Mouse (Mus musculus) lung, embryonic 14.5 days (tissue): ENCODE results near the gene Rrad. TPM values are rescaled to one million over a fixed set of nuclear protein-coding genes. Genes with fewer than 3 reads are reported as not detected.
"Not testable (repeated sequence)": the region's sequence is repeated elsewhere in the genome, so short reads cannot be mapped to it uniquely, and the experiment has no call there.

Experiments
- ATAC-seq: fragments of 200-750 bp; cut with Nextera tagmentation; 2 replicates; pipeline ENCODE4 v1.8.0; 2017; ENCODE audit warnings: mild to moderate bottlenecking, moderate TSS enrichment, moderate library complexity; ENCODE audit not compliant: insufficient read depth
- DNase-seq: peaks from one replicate; pipeline ENCODE4 v3.0.0-alpha.2; 2015
- H3K27ac ChIP-seq: fragments of 300-500 bp; sonication (generic); 2 replicates; pipeline ENCODE4 v1.5.1; 2014; ENCODE audit warnings: low read depth, mild to moderate bottlenecking, moderate library complexity
- H3K27me3 ChIP-seq: fragments of 300-500 bp; sonication (generic); 2 replicates; pipeline ENCODE4 v1.6.1; 2014; ENCODE audit warnings: low read length, control low read depth; ENCODE audit not compliant: insufficient read depth
- H3K36me3 ChIP-seq: fragments of 300-500 bp; sonication (generic); 2 replicates; pipeline ENCODE4 v1.6.1; 2014; ENCODE audit warnings: control low read depth; ENCODE audit not compliant: insufficient read depth
- H3K4me1 ChIP-seq: fragments of 300-500 bp; sonication (generic); 2 replicates; pipeline ENCODE4 v1.6.1; 2014; ENCODE audit warnings: antibody characterized with exemption, control low read depth; ENCODE audit not compliant: insufficient read depth
- H3K4me2 ChIP-seq: fragments of 300-500 bp; sonication (generic); 2 replicates; pipeline ENCODE4 v1.6.1; 2014; ENCODE audit warnings: mild to moderate bottlenecking
- H3K4me3 ChIP-seq: fragments of 300-500 bp; sonication (generic); 2 replicates; pipeline ENCODE4 v1.5.1; 2014; ENCODE audit warnings: low read depth, low read length
- H3K9ac ChIP-seq: fragments of 300-500 bp; sonication (generic); 2 replicates; pipeline ENCODE4 v1.6.1; 2014
- H3K9me3 ChIP-seq: fragments of 300-500 bp; sonication (generic); 2 replicates; pipeline ENCODE4 v1.6.1; 2016; ENCODE audit warnings: low read depth, low read length, control low read depth
- CTCF ChIP-seq: IDR thresholded peaks from 2 replicates; pipeline ENCODE4 v1.5.1; 2016; ENCODE audit warnings: antibody characterized with exemption, low read depth
- WGBS: fragments of 180-500 bp; shearing (Covaris S2); extraction: QIAGEN DNeasy Blood & Tissue Kit; methylation state at CpG from one replicate; pipeline ENCODE4 v1.1.7; 2014; 5-methylcytosine and 5-hydroxymethylcytosine counted together
- polyA plus RNA-seq: library from polyadenylated mRNA; unstranded; fragments of >200 nt; fragmentation: Nextera tagmentation; extraction: Ambion mirVana; gene quantifications from 2 replicates; pipeline ENCODE4 v1.2.1, GENCODE M21; 2014

Rrad gene
- 10.1 and 14.1 TPM in 2 replicates for polyA plus RNA-seq

- 1% methylated on average over 26 of the region's 28 CpGs for WGBS
Measured at GRCm38 (mm10) chr8:104630981-104631663, at the start of gene Rrad. TSS of gene Rrad (minus strand) at chr8:104631327.

DNA sequence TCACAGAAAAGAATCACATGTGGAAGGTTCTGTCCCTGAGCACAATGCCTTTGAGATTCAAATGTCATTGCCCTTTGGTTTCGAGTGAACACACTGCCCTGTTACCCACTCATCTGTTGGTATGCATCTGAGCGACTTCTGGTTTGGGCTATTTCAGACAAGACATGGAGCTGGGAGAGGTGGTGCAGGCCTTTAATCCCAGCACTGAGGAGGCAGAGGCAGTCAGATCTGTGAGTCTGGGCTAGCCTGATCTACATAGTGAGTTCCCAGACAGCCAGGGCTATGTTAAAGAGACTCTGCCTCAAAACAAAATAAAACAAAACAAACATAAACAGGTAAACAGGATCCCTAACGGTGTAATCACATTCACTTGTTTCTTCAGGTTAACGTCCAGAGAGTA is 24.5 kb upstream of the Rrad start:
- 73% methylated on average over 4 of the region's 4 CpGs for WGBS
- no peak overlapping the region for H3K4me2 ChIP-seq
- no peak for DNase-seq
- no peaks in the 10 kb centered on the region for H3K4me1 ChIP-seq
- H3K36me3 ChIP-seq, result no peaks in the 10 kb centered on the region
- TF ChIP-seq CTCF, result no peak
- H3K9me3 ChIP-seq, result no peaks in the 10 kb centered on the region
- ATAC-seq, result no peak
- no peaks in the 10 kb centered on the region for H3K27me3 ChIP-seq
- no peak overlapping the region for H3K27ac ChIP-seq
- no peak overlapping the region for H3K9ac ChIP-seq
- no peak overlapping the region for H3K4me3 ChIP-seq

More at GRCm38 (mm10) chr8:104630981-104631663, at the start of gene Rrad:
- Histone ChIP-seq H3K9me3 (no peaks in the 10 kb centered on the region), H3K4me1 (peaks cover 14% of the 10 kb centered on the region), H3K27ac (peak within 1 kb of the TSS; percentile 63; the same call in 1 of the 2 replicates), H3K4me3 (peak within 1 kb of the TSS; percentile 39), H3K27me3 (peaks cover 12% of the 10 kb centered on the region; the same call in 1 of the 2 replicates), H3K9ac (peak within 1 kb of the TSS; percentile 49), H3K4me2 (peak within 1 kb of the TSS; percentile 68), H3K36me3 (0 out of 2 replicates have a peak, but pooled peaks cover 3% of the 10 kb centered on the region)
- DNase-seq, result peak; percentile 70
- peak; percentile 71 for ATAC-seq
- no peak for TF ChIP-seq CTCF

DNA sequence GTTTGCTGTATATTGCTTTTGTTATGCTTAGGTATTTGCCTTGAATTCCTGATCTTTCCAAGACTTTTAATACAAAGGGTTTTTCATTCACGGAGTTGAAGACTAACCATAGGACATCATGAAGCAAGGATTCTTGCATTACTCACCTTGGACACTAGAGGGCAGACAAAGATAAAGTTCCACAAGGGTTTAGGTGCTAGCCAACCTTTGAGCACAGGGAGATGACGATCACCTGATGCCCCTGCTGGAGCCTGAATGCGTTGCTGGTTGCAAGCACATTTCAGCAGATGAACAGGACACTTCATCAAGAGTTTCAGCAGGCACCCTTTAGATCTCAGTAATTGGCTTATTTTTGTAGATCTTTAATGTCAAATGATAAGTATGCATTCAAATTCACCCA is 23.9 kb upstream of the Rrad start:
- peak; percentile 91 for TF ChIP-seq CTCF
- Histone ChIP-seq H3K27me3 (no peaks in the 10 kb centered on the region), H3K36me3 (no peaks in the 10 kb centered on the region), H3K4me2 (no peak overlapping the region), H3K27ac (no peak overlapping the region), H3K4me3 (no peak overlapping the region), H3K4me1 (no peaks in the 10 kb centered on the region), H3K9me3 (no peaks in the 10 kb centered on the region), H3K9ac (no peak overlapping the region)
- ATAC-seq (peak; percentile 84), DNase-seq (peak; percentile 93)
- WGBS, result 3% methylated on average over 3 of the region's 3 CpGs

GRCm38 (mm10) chr8:104644187-104644586 is 13.1 kb upstream of the Rrad start:
- H3K36me3 ChIP-seq, DNase-seq, H3K4me3 ChIP-seq, H3K27ac ChIP-seq, H3K9me3 ChIP-seq, H3K27me3 ChIP-seq, H3K9ac ChIP-seq, H3K4me2 ChIP-seq, ATAC-seq: not testable (repeated sequence)
- H3K4me1 ChIP-seq, result peaks cover 15% of the 10 kb centered on the region
- WGBS, result 61% methylated on average over 3 of the region's 3 CpGs

- Histone ChIP-seq H3K27me3 (no peaks in the 10 kb centered on the region), H3K4me2 (peak overlapping the region; percentile 88), H3K27ac (peak overlapping the region; percentile 72; the same call in 1 of the 2 replicates), H3K4me1 (peaks cover 15% of the 10 kb centered on the region), H3K4me3 (peak overlapping the region; percentile 85), H3K36me3 (peaks cover 11% of the 10 kb centered on the region; the same call in 1 of the 2 replicates), H3K9me3 (no peaks in the 10 kb centered on the region), H3K9ac (peak overlapping the region; percentile 80)
- no peak for TF ChIP-seq CTCF
- ATAC-seq (peak; percentile 30; the same call in 1 of the 2 replicates), DNase-seq (no peak)
- WGBS, result 73% methylated on average over 6 of the region's 6 CpGs
Measured at GRCm38 (mm10) chr8:104642324-104642654, 11.2 kb upstream of the Rrad start.

DNA sequence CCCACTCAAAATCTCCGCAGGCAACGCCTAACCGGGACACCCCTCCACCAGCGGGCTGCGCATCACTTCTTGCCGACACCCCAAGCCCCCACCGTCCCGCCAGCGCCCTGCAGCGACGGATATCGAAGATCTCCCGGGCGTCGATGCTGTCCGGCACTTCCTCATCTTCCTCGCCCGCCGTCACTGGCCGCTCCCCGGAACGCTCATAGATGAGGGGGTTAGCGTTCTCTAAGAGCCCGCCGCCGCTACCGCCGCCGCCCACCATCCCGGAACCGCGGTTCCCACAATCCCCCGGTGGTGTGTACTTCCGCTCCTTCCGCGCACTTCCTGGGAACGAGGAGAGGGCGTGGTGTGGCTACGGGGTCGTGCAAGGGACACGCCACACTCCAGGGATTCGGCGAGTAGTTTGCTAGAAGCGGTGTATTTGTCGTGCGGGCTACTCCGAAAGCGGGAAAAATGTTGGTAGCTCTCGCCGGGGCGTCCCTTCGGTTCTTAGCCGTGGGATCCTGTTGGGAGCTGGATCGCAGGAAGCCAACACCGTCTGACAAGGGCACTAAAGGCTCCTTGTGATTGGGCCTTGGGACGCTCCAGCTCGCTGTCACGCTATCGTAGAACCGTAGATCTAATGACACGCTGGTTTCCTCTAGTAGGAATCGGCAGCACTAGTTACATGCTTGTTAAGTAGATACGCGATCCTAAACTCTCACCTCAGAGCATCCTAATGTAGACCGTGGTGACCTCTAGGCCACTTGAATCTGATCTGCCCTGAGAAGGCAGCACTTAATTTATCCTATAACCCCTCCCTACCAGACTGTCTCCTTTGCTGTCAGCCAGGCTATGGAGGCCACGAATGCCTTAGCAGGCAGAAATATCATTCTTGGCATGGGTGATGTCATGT is 10.5 kb upstream of the Rrad start, which contains the start of gene Ciao2b:
Gene Ciao2b, minus strand, starts transcription at position 540 of the 898 bp plus-strand sequence.
- ATAC-seq (peak; percentile 97), DNase-seq (peak; percentile 94)
- Histone ChIP-seq H3K4me2 (peak within 1 kb of the TSS; percentile 88), H3K9ac (peak within 1 kb of the TSS; percentile 80), H3K36me3 (peaks cover 11% of the 10 kb centered on the region; the same call in 1 of the 2 replicates), H3K4me3 (peak within 1 kb of the TSS; percentile 85), H3K27ac (peak within 1 kb of the TSS; percentile 72), H3K4me1 (peaks cover 15% of the 10 kb centered on the region), H3K9me3 (no peaks in the 10 kb centered on the region), H3K27me3 (no peaks in the 10 kb centered on the region)
- no peak for TF ChIP-seq CTCF
- under 1% methylated on average over 66 of the region's 66 CpGs for WGBS

DNA sequence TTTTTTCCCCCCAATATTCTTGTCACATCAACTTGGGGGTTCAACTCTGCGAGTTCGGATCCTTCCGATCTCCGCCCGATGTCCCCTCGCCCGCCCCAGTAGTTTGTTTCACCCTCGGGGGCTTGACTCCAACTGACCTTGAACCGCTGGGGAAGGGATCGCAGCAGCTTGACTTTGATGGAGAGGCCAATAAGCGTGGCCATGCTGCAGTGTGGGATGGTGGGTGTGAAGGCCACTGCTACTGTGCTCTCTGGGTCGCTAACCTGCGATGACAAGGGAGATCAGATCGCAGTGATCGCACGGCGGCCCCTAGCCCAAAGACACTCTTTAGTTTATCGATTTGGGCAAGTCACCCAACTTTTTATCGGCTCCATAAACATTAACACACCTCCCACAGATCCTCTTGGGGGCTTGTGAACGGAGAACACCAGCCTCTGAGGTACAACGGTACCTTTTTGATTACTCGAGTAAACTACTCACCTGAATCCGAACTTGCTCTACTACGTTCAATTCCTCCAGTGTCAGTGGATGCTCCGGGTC is 9.8 kb upstream of the Rrad start:
- H3K4me1 ChIP-seq, result peaks cover 15% of the 10 kb centered on the region
- ATAC-seq (peak; percentile 12; the same call in 1 of the 2 replicates), DNase-seq (no peak)
- no peak overlapping the region for H3K27ac ChIP-seq
- WGBS, result 4% methylated on average over 25 of the region's 25 CpGs
- no peaks in the 10 kb centered on the region for H3K9me3 ChIP-seq
- peaks cover 12% of the 10 kb centered on the region; the same call in 1 of the 2 replicates for H3K36me3 ChIP-seq
- peak overlapping the region; percentile 88 for H3K4me2 ChIP-seq
- H3K4me3 ChIP-seq, result peak overlapping the region; percentile 85
- H3K27me3 ChIP-seq, result no peaks in the 10 kb centered on the region
- H3K9ac ChIP-seq, result peak overlapping the region; percentile 80
- TF ChIP-seq CTCF, result no peak
